Comparison of ENCODE assay signal across 26 mouse cellular contexts in genomic region chr5:126971981-126972380, GRCm38 (mm10).
"Had no signal": no experiment of that assay in that cellular context is flagged by ENCODE, and none has a peak within 500 bp of the region (broad histone marks: within the 10 kb centered on the region; RNA-seq: fewer than 3 reads in every experiment).

No protein-coding gene starts in this region.

- H3K9ac ChIP-seq: heart, embryonic 12.5 days; hindbrain, embryonic 12.5 days; hindbrain, embryonic 14.5 days; intestine, embryonic 15.5 days; limb, embryonic 12.5 days had no signal

- H3K4me2 ChIP-seq: heart, embryonic 12.5 days; hindbrain, embryonic 12.5 days; hindbrain, embryonic 14.5 days; intestine, embryonic 15.5 days; limb, embryonic 12.5 days; liver, embryonic 11.5 days had no signal

- H3K27ac ChIP-seq: gastrocnemius, adult 2 months; heart, embryonic 10.5 days; hindbrain, embryonic 10.5 days; hindbrain, embryonic 12.5 days; hindbrain, embryonic 14.5 days; layer of hippocampus, adult 2 months; left cerebral cortex, adult 2 months; limb, embryonic 10.5 days; limb, embryonic 12.5 days had no signal

- H3K9me3 ChIP-seq: heart, embryonic 10.5 days; heart, embryonic 12.5 days; hindbrain, embryonic 10.5 days; hindbrain, embryonic 12.5 days; intestine, embryonic 15.5 days; limb, embryonic 10.5 days; limb, embryonic 12.5 days had no signal

- H3K4me1 ChIP-seq: heart, embryonic 10.5 days; heart, embryonic 12.5 days; hindbrain, embryonic 10.5 days; hindbrain, embryonic 12.5 days; intestine, embryonic 15.5 days; limb, embryonic 10.5 days; limb, embryonic 12.5 days had no signal

- H3K4me3 ChIP-seq: gastrocnemius, adult 2 months; heart, embryonic 10.5 days; heart, embryonic 12.5 days; hindbrain, embryonic 10.5 days; hindbrain, embryonic 12.5 days; intestine, embryonic 15.5 days; layer of hippocampus, adult 2 months; left cerebral cortex, adult 2 months; limb, embryonic 10.5 days; limb, embryonic 12.5 days had no signal

- DNase-seq: gastrocnemius, adult 2 months; gastrocnemius, postnatal 10 days; gastrocnemius, postnatal 25 days; heart, adult 18-20 months; heart, postnatal 10 days; heart, postnatal 4 days; kidney, adult 18-20 months; kidney, adult 8-10 months; kidney, postnatal 10 days; kidney, postnatal 25 days; kidney, postnatal 4 days; liver had no signal

- H3K27me3 ChIP-seq: heart, embryonic 12.5 days; hindbrain, embryonic 12.5 days; intestine, embryonic 15.5 days; limb, embryonic 12.5 days had no signal

- ATAC-seq: hindbrain, embryonic 16.5 days; inflammation-experienced regulatory T-cells, adult 6 months; intestine, embryonic 15.5 days; intestine, postnatal 0 days had no signal

- H3K36me3 ChIP-seq: heart, embryonic 10.5 days; heart, embryonic 12.5 days; hindbrain, embryonic 10.5 days; hindbrain, embryonic 12.5 days; intestine, embryonic 15.5 days; limb, embryonic 10.5 days; limb, embryonic 12.5 days had no signal
